Mouse (Mus musculus): ENCODE data around the gene Clta. TPM values are rescaled to one million over a fixed set of nuclear protein-coding genes. Genes with fewer than 3 reads are reported as not detected.

Gene Clta
- 161 TPM for total RNA-seq (2023)

GRCm38 (mm10) chr4:44004126-44004525 is at the start of gene Clta:
Clta (plus strand) TSS chr4:44004452.

GRCm38 (mm10) chr4:43957292-43957845 is 46.9 kb upstream of the Clta start, which contains the start of gene Glipr2:
Glipr2 (plus strand) TSS chr4:43957401.

GRCm38 (mm10) chr4:43983181-43983580 is 21.1 kb upstream of the Clta start, which contains the start of gene Ccin:
Ccin (plus strand) TSS chr4:43983483.

Other genes starting within 250 kb of the Clta start
- not detected for gene Olfr159, start 233.4 kb upstream of the Clta start, total RNA-seq (2023)
- gene Olfr156, start 180.6 kb upstream of the Clta start, total RNA-seq (2023), result not detected
- gene Olfr157, start 164.3 kb upstream of the Clta start, total RNA-seq (2023), result not detected
- gene Olfr155, start 152.9 kb upstream of the Clta start, total RNA-seq (2023), result not detected
- 5.8 TPM for gene Reck, start 128.9 kb upstream of the Clta start, total RNA-seq (2023)
- gene Glipr2, start 47.1 kb upstream of the Clta start, total RNA-seq (2023), result 86.6 TPM
- 4.3 TPM for gene Ccin, start 21.0 kb upstream of the Clta start, total RNA-seq (2023)
- 42.6 TPM for gene Gne, start 79.7 kb downstream of the Clta start, total RNA-seq (2023)
- 145 TPM for gene Rnf38, start 229.3 kb downstream of the Clta start, total RNA-seq (2023)

All from CD8-positive naive resting alpha-beta T cell, adult 57 days (primary cell).